In the genomic region with DNA sequence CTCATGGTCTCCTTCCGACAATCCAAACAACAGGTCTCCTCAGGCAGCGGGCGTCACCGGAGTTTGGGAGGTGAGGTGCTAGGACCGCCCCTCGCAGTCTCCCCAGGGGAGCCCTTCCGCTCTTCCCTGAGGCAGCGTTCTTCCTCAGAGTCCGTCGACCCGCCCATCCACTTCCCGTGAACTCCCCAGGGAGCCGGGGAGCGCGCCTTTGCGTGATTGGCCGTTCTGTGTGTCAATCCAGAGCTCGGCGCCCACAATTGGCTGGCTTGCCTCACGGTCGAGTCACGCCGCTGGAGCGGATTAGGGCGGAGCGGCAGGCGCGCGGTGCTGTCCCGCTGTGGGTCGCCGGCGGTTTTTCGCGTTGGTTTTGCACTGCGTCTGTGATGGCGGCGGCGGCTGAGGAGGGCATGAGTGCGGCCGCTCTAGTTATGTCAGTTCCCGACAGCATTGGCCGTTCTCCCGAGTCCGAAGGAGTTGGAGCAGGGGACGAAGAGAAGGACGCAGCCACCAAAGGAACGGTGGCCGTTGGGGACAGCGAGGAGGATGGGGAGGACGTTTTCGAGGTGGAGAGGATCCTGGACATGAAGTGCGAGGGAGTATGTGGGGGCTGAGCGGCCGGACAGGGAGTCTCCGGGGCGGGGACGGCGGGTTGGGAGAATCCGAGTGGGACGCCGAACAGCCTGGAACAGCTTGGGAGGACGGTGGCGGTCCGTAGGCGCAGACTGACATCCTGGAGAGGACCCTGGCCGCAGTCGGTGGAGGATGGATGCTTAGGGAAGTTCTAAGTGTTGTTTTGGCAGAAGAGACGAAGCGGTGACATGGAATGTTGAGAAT, we compare ENCODE assay signal across 8 mouse cellular contexts. TPM values are rescaled to one million over a fixed set of nuclear protein-coding genes. Genes with fewer than 3 reads are reported as not detected.
DNase-seq lines count a peak whose midpoint lies in the region; ATAC-seq and TF ChIP-seq lines count a peak whose summit lies in the region.

A gene (plus strand): TSS at position 280 of the 834 bp plus-strand sequence.

- peak within 1 kb of the TSS; percentile 89 for H3K4me3 ChIP-seq in cortical plate, adult 2 months (ENCODE audit: insufficient read depth, low read length)
- peak within 1 kb of the TSS; percentile 100 for H3K4me3 ChIP-seq in megakaryocyte, embryonic 14.5 days (replicated peaks)

- H3K9me3 ChIP-seq in megakaryocyte, embryonic 14.5 days, result no peaks in the 10 kb centered on the region

- peak; percentile 86; the same call in 1 of the 2 replicates for TF ChIP-seq POLR2A in cortical plate, adult 2 months (IDR thresholded peaks at IDR 0.05; ENCODE audit: extremely low read depth, insufficient read depth, low read length)

- H3K36me3 ChIP-seq in megakaryocyte, embryonic 14.5 days (replicated peaks; ENCODE audit: low read length), result peaks cover 26% of the 10 kb centered on the region

- peak; percentile 100 for ATAC-seq in activated CD4-positive, CD25-positive, alpha-beta regulatory T cell, adult 4 months

- H3K27me3 ChIP-seq in megakaryocyte, embryonic 14.5 days (replicated peaks), result no peaks in the 10 kb centered on the region

- DNase-seq in gastrocnemius, adult 8-10 months (ENCODE audit: low spot score in 2 of 2), result peak; percentile 98
- DNase-seq in hindlimb bud, embryonic 11.5 days (ENCODE audit: extremely low spot score, low read depth, low spot score), result peak; percentile 95
- DNase-seq in left cerebral cortex, adult 8-10 months (ENCODE audit: low spot score in 2 of 2), result peak; percentile 99
- peak; percentile 100 for DNase-seq in right cerebral cortex, postnatal 10 days (ENCODE audit: low spot score in 2 of 2)
- DNase-seq in urinary bladder, postnatal 25 days (ENCODE audit: low spot score), result peak; percentile 98

- peaks cover 6% of the 10 kb centered on the region for H3K4me1 ChIP-seq in cortical plate, adult 2 months (ENCODE audit: control insufficient read depth, insufficient read depth, low read length)
- H3K4me1 ChIP-seq in megakaryocyte, embryonic 14.5 days, result peaks cover 31% of the 10 kb centered on the region

- peak within 1 kb of the TSS; percentile 84 for H3K27ac ChIP-seq in cortical plate, adult 2 months (ENCODE audit: insufficient read depth, low read length)

- TF ChIP-seq CTCF in cortical plate, adult 2 months (IDR thresholded peaks at IDR 0.05; ENCODE audit: extremely low read depth, insufficient read depth, low read length), result no peak

RNA-seq across cellular contexts. Expression of the gene that starts here (rescaled TPM):
- polyA plus RNA-seq in activated CD4-positive, CD25-positive, alpha-beta regulatory T cell, adult 4 months (2017; shearing (Covaris generic)), result 10 to 100 TPM; 46.2 to 79.6 TPM
- polyA plus RNA-seq in cortical plate, adult 2 months (2012; rRNA removed), result 35.0 and 36.0 TPM in 2 replicates
- 10 to 100 TPM; 14.2 to 15.8 (median 15.3) TPM for total RNA-seq in gastrocnemius, adult 8-10 months (2022)
- total RNA-seq in left cerebral cortex, adult 8-10 months (2022), result 10 to 100 TPM; 56.0 to 67.1 (median 62.4) TPM
- 1.9 and 5.5 TPM in 2 replicates for polyA plus RNA-seq in megakaryocyte, embryonic 14.5 days (2012; ENCODE audit: insufficient read depth, low replicate concordance)

Comparison
In these comparisons a context has a peak if more than half of its experiments do, and no peak if none do; other contexts are left out.
1. Peak in every context shown above with its lines: DNase-seq, ATAC-seq, H3K4me3 ChIP-seq and H3K27ac ChIP-seq.